Mouse (Mus musculus) neural tube, embryonic 13.5 days (tissue): Measurements from ENCODE around the gene Cela3b. TPM values are rescaled to one million over a fixed set of nuclear protein-coding genes. Genes with fewer than 3 reads are reported as not detected.

ENCODE experiments used
- ATAC-seq: fragments of 200-750 bp; cut with Nextera tagmentation; 2 replicates; pipeline ENCODE4 v1.8.0; 2017; ENCODE audit warnings: low read depth, mild to moderate bottlenecking, moderate TSS enrichment, moderate library complexity
- H3K27ac ChIP-seq: fragments of 300-500 bp; sonication (generic); replicated peaks from 2 replicates; pipeline ENCODE4 v1.5.1; 2015; ENCODE audit warnings: moderate library complexity, mild to moderate bottlenecking, inconsistent platforms
- H3K27me3 ChIP-seq: fragments of 300-500 bp; sonication (generic); 2 replicates; pipeline ENCODE4 v1.6.1; 2015; ENCODE audit warnings: mild to moderate bottlenecking, inconsistent platforms
- H3K36me3 ChIP-seq: fragments of 300-500 bp; sonication (generic); 2 replicates; pipeline ENCODE4 v1.6.1; 2015; ENCODE audit warnings: mild to moderate bottlenecking, inconsistent platforms
- H3K4me1 ChIP-seq: fragments of 300-500 bp; sonication (generic); replicated peaks from 2 replicates; pipeline ENCODE4 v1.6.1; 2015; ENCODE audit warnings: inconsistent platforms
- H3K4me2 ChIP-seq: fragments of 300-500 bp; sonication (generic); 2 replicates; pipeline ENCODE4 v1.6.1; 2015; ENCODE audit warnings: inconsistent platforms, mild to moderate bottlenecking, moderate library complexity
- H3K4me3 ChIP-seq: fragments of 300-500 bp; sonication (generic); 2 replicates; pipeline ENCODE4 v1.5.1; 2015; ENCODE audit warnings: mild to moderate bottlenecking, inconsistent platforms
- H3K9ac ChIP-seq: fragments of 300-500 bp; sonication (generic); 2 replicates; pipeline ENCODE4 v1.6.1; 2015; ENCODE audit warnings: moderate library complexity, mild to moderate bottlenecking, inconsistent platforms
- H3K9me3 ChIP-seq: fragments of 300-500 bp; sonication (generic); 2 replicates; pipeline ENCODE4 v1.6.1; 2016; ENCODE audit warnings: inconsistent platforms
- WGBS: fragments of 180-500 bp; shearing (Covaris S2); methylation state at CpG from one replicate; pipeline ENCODE4 v1.1.7; 2015; 5-methylcytosine and 5-hydroxymethylcytosine counted together
- polyA plus RNA-seq: library from polyadenylated mRNA; unstranded; fragments of >200 nt; fragmentation: Nextera tagmentation; extraction: Ambion mirVana; gene quantifications from 2 replicates; pipeline ENCODE4 v1.2.1, GENCODE M21; 2015

Gene Cela3b
- polyA plus RNA-seq, 1 experiment from 2014 or later, result not detected

DNA sequence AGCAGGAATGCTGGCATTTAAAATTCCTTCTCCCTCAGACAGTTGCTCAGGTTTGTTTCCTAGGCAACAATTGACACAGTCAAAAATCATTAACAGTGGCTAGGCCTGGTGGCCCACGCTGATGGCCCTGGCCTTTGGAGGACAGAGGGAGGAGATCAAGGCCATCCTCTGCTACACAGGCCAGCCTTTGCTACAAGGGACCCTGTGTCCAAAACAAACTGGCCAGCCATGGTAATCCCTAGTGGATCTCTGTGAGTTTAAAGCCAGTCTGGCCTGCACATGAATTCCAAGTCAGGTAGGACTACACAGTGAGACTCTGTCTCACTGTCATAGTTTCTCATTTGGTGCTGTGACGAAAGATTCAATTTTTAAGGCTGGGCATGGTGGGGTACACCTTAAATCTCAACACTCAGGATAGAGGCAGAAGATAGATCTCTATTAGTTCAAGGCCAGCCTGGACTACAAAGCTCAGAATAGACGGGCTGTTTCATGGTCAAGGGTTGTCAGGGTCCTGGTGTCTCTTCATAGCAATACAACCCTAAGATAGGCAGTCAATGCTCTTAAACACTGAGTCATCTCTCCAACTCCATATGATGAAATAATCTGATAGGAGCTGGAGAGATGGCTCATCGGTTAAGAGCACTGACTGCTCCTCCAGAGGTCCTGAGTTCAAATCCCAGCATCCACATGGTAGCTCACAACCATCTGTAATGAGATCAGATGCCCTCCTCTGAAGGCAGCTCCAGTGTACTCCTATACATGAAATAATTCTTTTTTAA is 52.6 kb downstream of the Cela3b start:
- Histone ChIP-seq H3K4me2 (no peak overlapping the region), H3K9ac (no peak overlapping the region), H3K9me3 (no peaks in the 10 kb centered on the region), H3K27ac (no peak overlapping the region), H3K27me3 (no peaks in the 10 kb centered on the region), H3K4me3 (no peak overlapping the region), H3K4me1 (no peaks in the 10 kb centered on the region), H3K36me3 (no peaks in the 10 kb centered on the region)
- no peak for ATAC-seq
- 78% methylated on average over 4 of the region's 4 CpGs for WGBS

GRCm38 (mm10) chr4:137376778-137377177 is 53.6 kb downstream of the Cela3b start:
- Histone ChIP-seq H3K4me1 (no peaks in the 10 kb centered on the region), H3K36me3 (no peaks in the 10 kb centered on the region), H3K27me3 (no peaks in the 10 kb centered on the region), H3K4me3 (no peak overlapping the region), H3K27ac (no peak overlapping the region), H3K9me3 (no peaks in the 10 kb centered on the region), H3K4me2 (no peak overlapping the region), H3K9ac (no peak overlapping the region)
- no peak for ATAC-seq
- WGBS, result 67% methylated on average over 2 of the region's 2 CpGs

- no peak for ATAC-seq
- no peak overlapping the region for H3K4me2 ChIP-seq
- no peak overlapping the region for H3K27ac ChIP-seq
- no peak overlapping the region for H3K4me3 ChIP-seq
- WGBS, result 63% methylated on average over 19 of the region's 19 CpGs
- no peaks in the 10 kb centered on the region for H3K27me3 ChIP-seq
- peaks cover 1% of the 10 kb centered on the region for H3K4me1 ChIP-seq
- H3K9ac ChIP-seq, result no peak overlapping the region
- no peaks in the 10 kb centered on the region for H3K36me3 ChIP-seq
- H3K9me3 ChIP-seq, result no peaks in the 10 kb centered on the region
These were observed 54.7 kb downstream of the Cela3b start for GRCm38 (mm10) chr4:137375314-137376278.

DNA sequence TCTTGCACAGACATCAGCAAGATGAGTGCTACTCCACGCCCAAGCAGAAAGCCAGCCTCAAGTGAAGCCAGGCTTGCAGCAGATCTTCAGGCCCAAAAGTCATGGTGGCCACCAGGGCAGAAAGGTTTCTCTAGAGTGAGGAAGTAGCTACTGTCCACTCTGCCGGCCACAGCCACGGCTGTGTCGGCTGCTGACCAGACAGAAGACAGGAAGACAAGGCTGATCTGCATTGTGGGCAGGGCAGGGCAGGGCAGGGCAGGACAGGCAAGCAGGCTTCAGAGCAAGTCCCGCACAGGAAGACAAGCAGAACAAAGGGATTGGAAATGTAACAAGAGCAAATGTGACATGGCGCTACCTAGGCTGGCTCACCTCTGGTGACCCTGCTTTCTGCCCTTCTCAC is 56.6 kb downstream of the Cela3b start:
- Histone ChIP-seq H3K27me3 (no peaks in the 10 kb centered on the region), H3K9ac (no peak overlapping the region), H3K9me3 (no peaks in the 10 kb centered on the region), H3K4me3 (no peak overlapping the region), H3K4me1 (peaks cover 10% of the 10 kb centered on the region), H3K27ac (no peak overlapping the region), H3K4me2 (no peak overlapping the region), H3K36me3 (no peaks in the 10 kb centered on the region)
- 67% methylated on average over 6 of the region's 6 CpGs for WGBS
- no peak for ATAC-seq

DNA sequence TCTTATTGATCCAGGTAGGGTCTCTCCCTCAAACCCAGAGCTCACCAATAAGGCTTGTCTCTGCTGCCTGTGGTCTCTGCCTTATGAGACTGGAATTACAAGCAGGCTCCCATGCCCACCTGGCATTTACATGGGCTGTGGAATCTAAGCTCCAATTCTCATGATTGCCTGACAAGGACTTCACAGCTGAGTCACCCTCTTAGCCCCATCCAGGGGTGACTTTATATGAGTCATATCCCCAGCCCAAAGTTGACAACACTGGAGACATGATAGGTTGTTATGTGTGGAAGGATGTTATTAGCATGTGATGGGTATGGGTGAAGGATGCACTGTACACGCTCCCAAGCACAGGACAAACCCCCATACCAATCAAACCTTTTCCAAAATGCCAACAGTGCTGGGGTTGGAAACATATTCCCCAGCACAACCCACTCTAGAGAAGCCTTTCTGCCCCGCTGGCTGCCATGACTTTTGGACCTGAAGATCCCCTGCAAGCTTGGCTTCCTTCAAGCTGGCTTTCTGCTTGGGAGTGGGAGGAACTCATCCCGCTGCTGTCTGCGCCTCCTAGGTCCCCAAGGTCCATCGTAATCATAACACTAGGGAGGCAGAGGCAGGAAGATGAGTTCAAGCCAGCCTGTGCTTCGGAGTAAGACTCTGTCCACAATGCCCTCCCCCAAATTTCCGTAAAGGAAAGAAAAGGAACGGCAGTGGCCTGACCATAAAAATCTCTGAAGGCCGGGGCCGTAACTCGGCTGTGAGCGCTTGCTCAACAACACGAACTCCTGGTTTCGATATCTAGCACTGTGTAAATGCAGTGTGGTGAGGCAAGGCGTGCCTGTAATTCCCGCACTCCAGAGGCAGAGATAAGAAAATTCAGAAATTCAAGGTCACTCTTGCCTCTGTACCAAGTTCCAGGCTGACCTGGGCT is 58.5 kb downstream of the Cela3b start:
- Histone ChIP-seq H3K27me3 (no peaks in the 10 kb centered on the region), H3K4me3 (no peak overlapping the region), H3K36me3 (no peaks in the 10 kb centered on the region), H3K9ac (no peak overlapping the region), H3K9me3 (no peaks in the 10 kb centered on the region), H3K4me1 (peaks cover 10% of the 10 kb centered on the region), H3K4me2 (no peak overlapping the region), H3K27ac (no peak overlapping the region)
- WGBS, result 76% methylated on average over 16 of the region's 16 CpGs
- no peak for ATAC-seq

Other genes with a start within 250 kb of the Cela3b start
- gene Wnt4, start 153.1 kb downstream of the Cela3b start, polyA plus RNA-seq, result 4.1 and 4.9 TPM in 2 replicates
- 869 and 879 TPM in 2 replicates for gene Cdc42, start 72.8 kb downstream of the Cela3b start, polyA plus RNA-seq
- gene Cela3a, start 20.7 kb downstream of the Cela3b start, polyA plus RNA-seq, result not detected in 2 replicates
- not detected in 2 replicates for gene 1700013G24Rik, start 22.7 kb upstream of the Cela3b start, polyA plus RNA-seq
- gene Hspg2, start 38.2 kb upstream of the Cela3b start, polyA plus RNA-seq, result 8.6 and 9.6 TPM in 2 replicates
- not detected in 2 replicates for gene Ldlrad2, start 144.0 kb upstream of the Cela3b start, polyA plus RNA-seq
- 69.2 and 78.7 TPM in 2 replicates for gene Usp48, start 163.2 kb upstream of the Cela3b start, polyA plus RNA-seq
- gene Rap1gap, start 234.2 kb upstream of the Cela3b start, polyA plus RNA-seq, result 39.5 and 51.2 TPM in 2 replicates